Comparison of ENCODE assay signal across 8 mouse cellular contexts in the genomic region with DNA sequence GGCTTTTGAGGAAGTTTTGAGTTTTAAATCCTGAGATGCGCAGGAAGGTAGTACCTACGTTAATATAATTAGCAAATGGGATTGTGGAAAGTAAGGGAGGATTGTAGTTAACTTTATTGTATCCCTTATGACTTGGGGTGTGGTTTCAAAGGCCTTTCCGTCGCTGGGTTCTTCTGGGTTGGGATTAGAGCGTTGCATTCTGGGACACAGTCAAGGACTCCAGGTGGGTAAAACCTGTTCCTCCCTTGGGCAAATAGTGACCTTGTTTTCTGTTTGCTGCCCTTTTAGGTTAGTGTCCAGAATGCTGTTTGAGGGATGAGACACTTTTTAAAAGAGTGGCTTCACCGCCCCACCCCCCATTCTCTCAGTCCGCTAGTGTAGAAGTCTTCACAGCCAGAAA. TPM values are rescaled to one million over a fixed set of nuclear protein-coding genes. Genes with fewer than 3 reads are reported as not detected.
DNase-seq lines count a peak whose midpoint lies in the region; ATAC-seq and TF ChIP-seq lines count a peak whose summit lies in the region.

No protein-coding gene starts in this region.

- no peaks in the 10 kb centered on the region for H3K27me3 ChIP-seq in heart, embryonic 11.5 days (ENCODE audit: control insufficient read depth, insufficient read depth, low read length)
- H3K27me3 ChIP-seq in heart, embryonic 16.5 days (ENCODE audit: control insufficient read depth, insufficient read depth, low read length): no peaks in the 10 kb centered on the region
- H3K27me3 ChIP-seq in limb, embryonic 15.5 days: no peaks in the 10 kb centered on the region

- peak overlapping the region; percentile 71 for H3K4me2 ChIP-seq in heart, embryonic 11.5 days
- H3K4me2 ChIP-seq in heart, embryonic 16.5 days (ENCODE audit: low read depth, low read length): peak overlapping the region; percentile 73
- H3K4me2 ChIP-seq in limb, embryonic 15.5 days: peak overlapping the region; percentile 78

- WGBS in heart, embryonic 11.5 days (ENCODE audit: insufficient replicate concordance): 0% methylated on average over 7 of the region's 7 CpGs
- WGBS in heart, embryonic 16.5 days: 1% methylated on average over 7 of the region's 7 CpGs
- WGBS in limb, embryonic 15.5 days: under 1% methylated on average over 7 of the region's 7 CpGs
- 1% methylated on average over 7 of the region's 7 CpGs for WGBS in olfactory bulb, adult 2 months

- peaks cover 17% of the 10 kb centered on the region for H3K4me1 ChIP-seq in heart, embryonic 11.5 days (ENCODE audit: control insufficient read depth, insufficient read depth, low read length)
- peaks cover 21% of the 10 kb centered on the region for H3K4me1 ChIP-seq in heart, embryonic 16.5 days (ENCODE audit: control insufficient read depth, insufficient read depth, low read length)
- H3K4me1 ChIP-seq in limb, embryonic 15.5 days: peaks cover 19% of the 10 kb centered on the region
- peaks cover 7% of the 10 kb centered on the region for H3K4me1 ChIP-seq in olfactory bulb, adult 2 months (ENCODE audit: control insufficient read depth, insufficient read depth, low read length)

- H3K27ac ChIP-seq in heart, embryonic 11.5 days (ENCODE audit: low read depth, low read length): peak overlapping the region; percentile 78
- H3K27ac ChIP-seq in heart, embryonic 16.5 days (ENCODE audit: low read length): peak overlapping the region; percentile 81
- 0 out of 2 replicates have a peak overlapping the region, but pooled peaks have one; percentile 76 for H3K27ac ChIP-seq in limb, embryonic 15.5 days
- H3K27ac ChIP-seq in olfactory bulb, adult 2 months (ENCODE audit: insufficient read depth, low read depth, low read length): no peak overlapping the region

- no peak for DNase-seq in heart, postnatal 14 days
- DNase-seq in adipocyte (ENCODE audit: low spot score): peak; percentile 47
- DNase-seq in urinary bladder, adult 2 months (ENCODE audit: low spot score): no peak
- no peak for DNase-seq in ovary, postnatal 10 days (ENCODE audit: low spot score)

- TF ChIP-seq CTCF in olfactory bulb, adult 2 months (IDR thresholded peaks at IDR 0.05; ENCODE audit: insufficient read depth, low read depth, low read length): no peak

- no peak for TF ChIP-seq POLR2A in olfactory bulb, adult 2 months (IDR thresholded peaks at IDR 0.05; ENCODE audit: insufficient read depth, low read depth, low read length)

- ATAC-seq in heart, embryonic 11.5 days (replicated peaks; ENCODE audit: insufficient number of reproducible peaks, low FRiP score, low TSS enrichment): no peak
- ATAC-seq in heart, embryonic 16.5 days (replicated peaks; ENCODE audit: extremely low read depth, insufficient read depth, low FRiP score): no peak
- no peak for ATAC-seq in limb, embryonic 15.5 days (ENCODE audit: insufficient number of reproducible peaks, low FRiP score, low TSS enrichment, low read depth)

- H3K9me3 ChIP-seq in heart, embryonic 11.5 days (replicated peaks; ENCODE audit: control insufficient read depth, low read length): no peaks in the 10 kb centered on the region
- no peaks in the 10 kb centered on the region for H3K9me3 ChIP-seq in heart, embryonic 16.5 days (replicated peaks; ENCODE audit: control insufficient read depth, low read length)
- no peaks in the 10 kb centered on the region for H3K9me3 ChIP-seq in limb, embryonic 15.5 days

- intact Hi-C loops in heart, postnatal 14 days (cut with DNase I): no loop called here

- peak overlapping the region; percentile 90 for H3K9ac ChIP-seq in heart, embryonic 11.5 days (ENCODE audit: low read depth, low read length)
- H3K9ac ChIP-seq in heart, embryonic 16.5 days (ENCODE audit: low read length): peak overlapping the region; percentile 84
- H3K9ac ChIP-seq in limb, embryonic 15.5 days: peak overlapping the region; percentile 74

- no peaks in the 10 kb centered on the region for H3K36me3 ChIP-seq in heart, embryonic 11.5 days (ENCODE audit: control insufficient read depth, insufficient read depth, low read length)
- peaks cover 3% of the 10 kb centered on the region; the same call in 1 of the 2 replicates for H3K36me3 ChIP-seq in heart, embryonic 16.5 days (ENCODE audit: control insufficient read depth, insufficient read depth)
- peaks cover 2% of the 10 kb centered on the region; the same call in 1 of the 2 replicates for H3K36me3 ChIP-seq in limb, embryonic 15.5 days

- H3K4me3 ChIP-seq in heart, embryonic 11.5 days (ENCODE audit: low read depth, low read length): peak overlapping the region; percentile 81
- peak overlapping the region; percentile 81 for H3K4me3 ChIP-seq in heart, embryonic 16.5 days (ENCODE audit: low read length)
- peak overlapping the region; percentile 72 for H3K4me3 ChIP-seq in limb, embryonic 15.5 days
- peak overlapping the region; percentile 65; the same call in 1 of the 2 replicates for H3K4me3 ChIP-seq in olfactory bulb, adult 2 months (ENCODE audit: insufficient read depth, low read depth, low read length)

RNA-seq across cellular contexts. Expression of a gene that starts 0.8 kb away (rescaled TPM):
- 295 and 306 TPM in 2 replicates for polyA plus RNA-seq in heart, embryonic 11.5 days (2014; fragmentation: Nextera tagmentation; extraction: Ambion mirVana)
- 10 to 100 TPM in 1 of 2 experiments, 1 to 10 TPM in 1; 7.1 to 13.9 TPM for total RNA-seq in heart, postnatal 14 days (2021)
- polyA plus RNA-seq in heart, embryonic 16.5 days (2015; fragmentation: Nextera tagmentation; extraction: Ambion mirVana): 231 and 263 TPM in 2 replicates
- polyA plus RNA-seq in limb, embryonic 15.5 days (2015; fragmentation: Nextera tagmentation; extraction: Ambion mirVana): 220 and 247 TPM in 2 replicates
- polyA plus RNA-seq in olfactory bulb, adult 2 months (2012; ENCODE audit: insufficient read depth, insufficient read length, low replicate concordance, missing spikeins): not detected in 2 replicates
- polyA plus RNA-seq in urinary bladder, adult 2 months (2012; rRNA removed): 12.4 and 18.6 TPM in 2 replicates

RNA-seq across cellular contexts. Expression of a gene that starts 5.6 kb away (rescaled TPM):
- 21.9 and 22.8 TPM in 2 replicates for polyA plus RNA-seq in heart, embryonic 11.5 days (2014; fragmentation: Nextera tagmentation; extraction: Ambion mirVana)
- total RNA-seq in heart, postnatal 14 days (2021): 10 to 100 TPM; 18.3 to 20.6 TPM
- 29.3 and 30.2 TPM in 2 replicates for polyA plus RNA-seq in heart, embryonic 16.5 days (2015; fragmentation: Nextera tagmentation; extraction: Ambion mirVana)
- polyA plus RNA-seq in limb, embryonic 15.5 days (2015; fragmentation: Nextera tagmentation; extraction: Ambion mirVana): 27.7 and 29.5 TPM in 2 replicates
- polyA plus RNA-seq in olfactory bulb, adult 2 months (2012; ENCODE audit: insufficient read depth, insufficient read length, low replicate concordance, missing spikeins): not detected in 2 replicates
- 20.9 and 26.0 TPM in 2 replicates for polyA plus RNA-seq in urinary bladder, adult 2 months (2012; rRNA removed)

Comparison
In these comparisons a context has a peak if more than half of its experiments do, and no peak if none do; other contexts are left out.
1. RNA of a gene that starts 0.8 kb away (polyA plus RNA-seq): 295 to 306 TPM in heart, embryonic 11.5 days, 231 to 263 TPM in heart, embryonic 16.5 days, 220 to 247 TPM in limb, embryonic 15.5 days and 12.4 to 18.6 TPM in urinary bladder, adult 2 months; not detected in olfactory bulb, adult 2 months; every median in the first group is over 10 times any median in the second.
2. Peak in every context shown above with its lines, with median percentiles within 50 percentile points of each other: H3K4me2 ChIP-seq, H3K4me3 ChIP-seq and H3K9ac ChIP-seq.